In the genomic region with DNA sequence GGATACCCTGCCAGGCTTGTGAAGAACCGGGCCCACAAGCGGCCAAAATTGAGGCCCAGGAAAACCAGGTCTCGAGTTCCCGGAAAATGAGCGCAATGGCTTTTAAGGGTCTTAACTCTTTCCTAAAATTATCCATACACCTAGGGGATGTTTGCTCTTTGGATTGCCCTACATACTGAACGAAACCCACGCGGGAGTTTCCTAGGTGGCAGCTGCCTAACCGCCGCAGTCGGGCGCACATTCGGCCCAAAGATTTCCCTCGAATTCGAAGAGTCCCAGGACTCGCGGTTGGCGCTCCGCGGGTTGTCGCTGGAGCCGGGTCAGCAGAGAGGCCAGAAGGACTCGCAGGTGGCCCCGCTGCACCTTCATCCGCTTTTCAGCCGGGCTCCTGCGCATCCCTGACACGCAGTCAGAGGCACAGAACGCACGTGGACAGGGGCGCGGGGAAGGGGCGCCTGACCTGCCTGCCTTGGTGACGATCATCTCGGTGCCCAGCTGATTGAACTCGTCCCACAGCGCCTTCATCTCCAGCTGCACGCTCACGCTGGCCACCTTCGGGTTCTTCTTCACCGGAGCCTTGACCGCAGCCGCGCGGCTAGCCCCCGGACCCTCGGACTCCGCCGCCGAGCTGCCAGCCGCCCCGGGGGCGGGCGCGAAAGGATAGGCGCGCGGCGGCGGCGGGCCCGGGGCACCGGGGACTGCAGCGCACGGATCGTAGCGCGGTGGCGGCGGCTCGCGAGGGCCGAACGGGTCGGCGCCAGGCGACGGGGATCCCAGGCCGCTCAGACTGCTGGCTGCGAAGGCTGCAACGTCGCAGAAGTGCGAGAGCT, we compare ENCODE assay signal across 8 mouse cellular contexts. TPM values are rescaled to one million over a fixed set of nuclear protein-coding genes. Genes with fewer than 3 reads are reported as not detected.
DNase-seq lines count a peak whose midpoint lies in the region; ATAC-seq and TF ChIP-seq lines count a peak whose summit lies in the region.
"Had no signal": no experiment of that assay in that cellular context is flagged by ENCODE, and none has a peak within 500 bp of the region (broad histone marks: within the 10 kb centered on the region; RNA-seq: fewer than 3 reads in every experiment).

No protein-coding gene starts in this region.

- no peak for DNase-seq in lung, embryonic 14.5 days
- DNase-seq in lung, postnatal 4 days, result no peak
- peak; percentile 71 for DNase-seq in forebrain, embryonic 11.5 days (ENCODE audit: low spot score)
- DNase-seq in gastrocnemius, postnatal 14 days, result no peak
- DNase-seq in urinary bladder, postnatal 25 days (ENCODE audit: low spot score), result no peak

- peak overlapping the region; percentile 59 for H3K4me3 ChIP-seq in lung, embryonic 14.5 days (ENCODE audit: low read depth, low read length)
- peak overlapping the region; percentile 33 for H3K4me3 ChIP-seq in forebrain, embryonic 11.5 days (ENCODE audit: low read depth, low read length)
- peak overlapping the region; percentile 51 for H3K4me3 ChIP-seq in limb, embryonic 12.5 days (replicated peaks)
- peak overlapping the region; percentile 56 for H3K4me3 ChIP-seq in small intestine, adult 2 months (ENCODE audit: low read depth, low read length)

- no peak for TF ChIP-seq POLR2A in small intestine, adult 2 months (IDR thresholded peaks at IDR 0.05; ENCODE audit: low read depth, low read length)

- H3K4me1 ChIP-seq in lung, embryonic 14.5 days (ENCODE audit: insufficient read depth), result 0 out of 2 replicates have a peak, but pooled peaks cover 8% of the 10 kb centered on the region
- H3K4me1 ChIP-seq in forebrain, embryonic 11.5 days (replicated peaks; ENCODE audit: control insufficient read depth, insufficient read depth, low read length), result peaks cover 26% of the 10 kb centered on the region
- H3K4me1 ChIP-seq in limb, embryonic 12.5 days (replicated peaks), result peaks cover 55% of the 10 kb centered on the region
- H3K4me1 ChIP-seq in small intestine, adult 2 months (ENCODE audit: control insufficient read depth, insufficient read depth, insufficient read length, low read length), result peaks cover 26% of the 10 kb centered on the region

- H3K9me3 ChIP-seq in lung, embryonic 14.5 days (ENCODE audit: low read depth, low read length), result no peaks in the 10 kb centered on the region
- H3K9me3 ChIP-seq in forebrain, embryonic 11.5 days (ENCODE audit: control insufficient read depth, low read length), result no peaks in the 10 kb centered on the region
- H3K9me3 ChIP-seq in limb, embryonic 12.5 days, result no peaks in the 10 kb centered on the region

- H3K9ac ChIP-seq in lung, embryonic 14.5 days, result peak overlapping the region; percentile 77
- peak overlapping the region; percentile 3; the same call in 1 of the 2 replicates for H3K9ac ChIP-seq in forebrain, embryonic 11.5 days (ENCODE audit: low read length)
- H3K9ac ChIP-seq in limb, embryonic 12.5 days (replicated peaks), result peak overlapping the region; percentile 66

- peaks cover 98% of the 10 kb centered on the region for H3K27me3 ChIP-seq in lung, embryonic 14.5 days (ENCODE audit: insufficient read depth, low read length)
- peaks cover 98% of the 10 kb centered on the region for H3K27me3 ChIP-seq in forebrain, embryonic 11.5 days (ENCODE audit: control insufficient read depth, insufficient read depth, low read length)
- peaks cover 98% of the 10 kb centered on the region for H3K27me3 ChIP-seq in limb, embryonic 12.5 days
- peaks cover 82% of the 10 kb centered on the region for H3K27me3 ChIP-seq in small intestine, adult 2 months (ENCODE audit: control insufficient read depth, insufficient read depth, low read length)

- H3K36me3 ChIP-seq in lung, embryonic 14.5 days (ENCODE audit: insufficient read depth), result no peaks in the 10 kb centered on the region; the same call in 1 of the 2 replicates
- no peaks in the 10 kb centered on the region for H3K36me3 ChIP-seq in forebrain, embryonic 11.5 days (ENCODE audit: control insufficient read depth, insufficient read depth, low read length)
- H3K36me3 ChIP-seq in limb, embryonic 12.5 days, result no peaks in the 10 kb centered on the region
- H3K36me3 ChIP-seq in small intestine, adult 2 months (ENCODE audit: control insufficient read depth, insufficient read depth, low read length), result no peaks in the 10 kb centered on the region

- peak overlapping the region; percentile 86 for H3K4me2 ChIP-seq in lung, embryonic 14.5 days
- H3K4me2 ChIP-seq in forebrain, embryonic 11.5 days (ENCODE audit: low read depth, low read length, severe bottlenecking), result peak overlapping the region; percentile 55
- peak overlapping the region; percentile 75 for H3K4me2 ChIP-seq in limb, embryonic 12.5 days

- TF ChIP-seq CTCF in lung, embryonic 14.5 days (IDR thresholded peaks at IDR 0.05; ENCODE audit: low read depth), result no peak
- TF ChIP-seq CTCF in small intestine, adult 2 months (IDR thresholded peaks at IDR 0.05; ENCODE audit: extremely low read depth, insufficient read length, insufficient replicate concordance, low read depth, low read length), result no peak

- intact Hi-C loops in gastrocnemius, postnatal 14 days (cut with DNase I; ENCODE audit: low total_unique reads), result no loop called here

- WGBS in lung, embryonic 14.5 days, result 4% methylated on average over 83 of the region's 83 CpGs
- under 1% methylated on average over 83 of the region's 83 CpGs for whole genome bisulfite sequencing in forebrain, embryonic 11.5 days
- 1% methylated on average over 83 of the region's 83 CpGs for WGBS in limb, embryonic 12.5 days
- WGBS in small intestine, adult 2 months, result 8% methylated on average over 82 of the region's 83 CpGs

- ATAC-seq in lung, embryonic 14.5 days (ENCODE audit: insufficient read depth), result no peak
- no peak for ATAC-seq in forebrain, embryonic 11.5 days (replicated peaks; ENCODE audit: low FRiP score)
- ATAC-seq in limb, embryonic 12.5 days (ENCODE audit: insufficient number of reproducible peaks, insufficient read depth, low FRiP score, low TSS enrichment, low read depth), result no peak
- ATAC-seq: inflammation-experienced regulatory T-cells, adult 6 months had no signal

- H3K27ac ChIP-seq in lung, embryonic 14.5 days (ENCODE audit: low read depth), result peak overlapping the region; percentile 84
- no peak overlapping the region for H3K27ac ChIP-seq in forebrain, embryonic 11.5 days (ENCODE audit: low read depth, low read length)
- H3K27ac ChIP-seq in limb, embryonic 12.5 days, result 0 out of 2 replicates have a peak overlapping the region, but pooled peaks have one; percentile 17
- no peak overlapping the region for H3K27ac ChIP-seq in small intestine, adult 2 months (ENCODE audit: insufficient read depth, low read depth, low read length)

RNA-seq across cellular contexts. Expression of a gene that starts 4.2 kb away (rescaled TPM):
- 12.0 and 15.8 TPM in 2 replicates for polyA plus RNA-seq in lung, embryonic 14.5 days (2014; fragmentation: Nextera tagmentation; extraction: Ambion mirVana)
- 0.83 and 1.3 TPM in 2 replicates for polyA plus RNA-seq in forebrain, embryonic 11.5 days (2014; fragmentation: Nextera tagmentation; extraction: Ambion mirVana)
- 9.4 and 11.2 TPM in 2 replicates for polyA plus RNA-seq in limb, embryonic 12.5 days (2016; fragmentation: Nextera tagmentation; extraction: Ambion mirVana)
- polyA plus RNA-seq in small intestine, adult 2 months (2012; rRNA removed), result 2.6 and 8.3 TPM in 2 replicates
- 1 to 10 TPM in 1 of 2 experiments, under 1 TPM in 1; 0.78 to 3.1 TPM for total RNA-seq in gastrocnemius, postnatal 14 days (2021)
- polyA plus RNA-seq: inflammation-experienced regulatory T-cells, adult 6 months had no signal

RNA-seq across cellular contexts. Expression of a gene that starts 35.9 kb away (rescaled TPM):
- polyA plus RNA-seq in lung, embryonic 14.5 days (2014; fragmentation: Nextera tagmentation; extraction: Ambion mirVana), result 3.8 and 4.1 TPM in 2 replicates
- 5.3 and 6.0 TPM in 2 replicates for polyA plus RNA-seq in forebrain, embryonic 11.5 days (2014; fragmentation: Nextera tagmentation; extraction: Ambion mirVana)
- polyA plus RNA-seq in limb, embryonic 12.5 days (2016; fragmentation: Nextera tagmentation; extraction: Ambion mirVana), result 3.9 and 4.3 TPM in 2 replicates
- 35.8 and 580 TPM in 2 replicates for polyA plus RNA-seq in small intestine, adult 2 months (2012; rRNA removed)
- not detected for total RNA-seq in gastrocnemius, postnatal 14 days (2021)
- polyA plus RNA-seq: inflammation-experienced regulatory T-cells, adult 6 months had no signal

RNA-seq across cellular contexts. Expression of a gene that starts 39.9 kb away (rescaled TPM):
- 1.2 and 1.7 TPM in 2 replicates for polyA plus RNA-seq in lung, embryonic 14.5 days (2014; fragmentation: Nextera tagmentation; extraction: Ambion mirVana)
- polyA plus RNA-seq in forebrain, embryonic 11.5 days (2014; fragmentation: Nextera tagmentation; extraction: Ambion mirVana), result 2.8 and 3.4 TPM in 2 replicates
- 5.2 and 6.8 TPM in 2 replicates for polyA plus RNA-seq in limb, embryonic 12.5 days (2016; fragmentation: Nextera tagmentation; extraction: Ambion mirVana)
- polyA plus RNA-seq in small intestine, adult 2 months (2012; rRNA removed), result 22.7 and 156 TPM in 2 replicates
- total RNA-seq in gastrocnemius, postnatal 14 days (2021), result 1 to 10 TPM; 1.0 to 1.7 TPM
- polyA plus RNA-seq: inflammation-experienced regulatory T-cells, adult 6 months had no signal

RNA-seq across cellular contexts. Expression of a gene that starts 43.5 kb away (rescaled TPM):
- 19.3 and 20.1 TPM in 2 replicates for polyA plus RNA-seq in lung, embryonic 14.5 days (2014; fragmentation: Nextera tagmentation; extraction: Ambion mirVana)
- 44.2 and 48.2 TPM in 2 replicates for polyA plus RNA-seq in forebrain, embryonic 11.5 days (2014; fragmentation: Nextera tagmentation; extraction: Ambion mirVana)
- polyA plus RNA-seq in limb, embryonic 12.5 days (2016; fragmentation: Nextera tagmentation; extraction: Ambion mirVana), result 31.7 and 34.2 TPM in 2 replicates
- 64.1 and 381 TPM in 2 replicates for polyA plus RNA-seq in small intestine, adult 2 months (2012; rRNA removed)
- 1 to 10 TPM; 6.0 to 8.4 TPM for total RNA-seq in gastrocnemius, postnatal 14 days (2021)

Comparison
In these comparisons a context has a peak if more than half of its experiments do, and no peak if none do; other contexts are left out.
1. H3K27ac ChIP-seq: peak in lung, embryonic 14.5 days (single experiment) and limb, embryonic 12.5 days (single experiment); none in forebrain, embryonic 11.5 days (single experiment) and small intestine, adult 2 months (single experiment).
2. H3K9ac ChIP-seq: peak in every context shown above with its lines; median percentile 77 in lung, embryonic 14.5 days; 66 in limb, embryonic 12.5 days; 3 in forebrain, embryonic 11.5 days.
3. Peak in every context shown above with its lines, with median percentiles within 50 percentile points of each other: H3K4me2 ChIP-seq and H3K4me3 ChIP-seq.